Mouse (Mus musculus): ENCODE results near the gene Kifc5b. TPM values are rescaled to one million over a fixed set of nuclear protein-coding genes. Genes with fewer than 3 reads are reported as not detected.

Kifc5b gene
- polyA plus RNA-seq (2016; fragmentation: Nextera tagmentation; extraction: Ambion mirVana): 6.7 and 8.3 TPM in 2 replicates

- no peaks in the 10 kb centered on the region for H3K27me3 ChIP-seq (ENCODE audit: insufficient read depth, poor library complexity, severe bottlenecking)
- peaks cover 7% of the 10 kb centered on the region; the same call in 1 of the 2 replicates for H3K4me1 ChIP-seq
- H3K27ac ChIP-seq: peak within 1 kb of the TSS; percentile 91
- no peaks in the 10 kb centered on the region for H3K9me3 ChIP-seq
- H3K4me3 ChIP-seq: peak within 1 kb of the TSS; percentile 81
- peaks cover 14% of the 10 kb centered on the region for H3K36me3 ChIP-seq
- WGBS: under 1% methylated on average over 66 of the region's 72 CpGs
- peak; percentile 100 for DNase-seq (ENCODE audit: low spot score)
Observed at GRCm38 (mm10) chr17:26916711-26917482, at the start of gene Kifc5b. Gene Kifc5b, plus strand, starts transcription at chr17:26917091.

GRCm38 (mm10) chr17:26868756-26869155 lies 48.1 kb upstream of the Kifc5b start:
- Histone ChIP-seq H3K4me3 (peak overlapping the region; percentile 38), H3K9me3 (no peaks in the 10 kb centered on the region), H3K27ac (peak overlapping the region; percentile 80), H3K4me1 (peaks cover 59% of the 10 kb centered on the region), H3K36me3 (0 out of 2 replicates have a peak, but pooled peaks cover 2% of the 10 kb centered on the region), H3K27me3 (ENCODE audit: insufficient read depth, poor library complexity, severe bottlenecking) (no peaks in the 10 kb centered on the region)
- 20% methylated on average over 5 of the region's 5 CpGs for WGBS
- peak; percentile 93 for DNase-seq (ENCODE audit: low spot score)

- H3K36me3 ChIP-seq: no peaks in the 10 kb centered on the region
- no peak for DNase-seq (ENCODE audit: low spot score)
- H3K4me1 ChIP-seq: peaks cover 46% of the 10 kb centered on the region
- 65% methylated on average over 3 of the region's 3 CpGs for WGBS
- no peaks in the 10 kb centered on the region for H3K9me3 ChIP-seq
- no peak overlapping the region for H3K4me3 ChIP-seq
- H3K27me3 ChIP-seq (ENCODE audit: insufficient read depth, poor library complexity, severe bottlenecking): no peaks in the 10 kb centered on the region
- peak overlapping the region; percentile 59; the same call in 1 of the 2 replicates for H3K27ac ChIP-seq
Observed at GRCm38 (mm10) chr17:26872870-26873269, 44.0 kb upstream of the Kifc5b start.

GRCm38 (mm10) chr17:26873502-26873901 lies 43.4 kb upstream of the Kifc5b start:
- Histone ChIP-seq H3K4me3 (no peak overlapping the region), H3K27ac (peak overlapping the region; percentile 48; the same call in 1 of the 2 replicates), H3K4me1 (peaks cover 44% of the 10 kb centered on the region), H3K36me3 (peaks cover 2% of the 10 kb centered on the region; the same call in 1 of the 2 replicates), H3K9me3 (no peaks in the 10 kb centered on the region), H3K27me3 (ENCODE audit: insufficient read depth, poor library complexity, severe bottlenecking) (no peaks in the 10 kb centered on the region)
- WGBS: 70% methylated on average over 8 of the region's 8 CpGs
- DNase-seq (ENCODE audit: low spot score): no peak

- H3K36me3 ChIP-seq: peaks cover 7% of the 10 kb centered on the region; the same call in 1 of the 2 replicates
- no peaks in the 10 kb centered on the region for H3K9me3 ChIP-seq
- H3K4me1 ChIP-seq: peaks cover 37% of the 10 kb centered on the region
- peak overlapping the region; percentile 69 for H3K27ac ChIP-seq
- H3K27me3 ChIP-seq (ENCODE audit: insufficient read depth, poor library complexity, severe bottlenecking): no peaks in the 10 kb centered on the region
- DNase-seq (ENCODE audit: low spot score): no peak
- H3K4me3 ChIP-seq: no peak overlapping the region
- 65% methylated on average over 11 of the region's 11 CpGs for WGBS
Observed at GRCm38 (mm10) chr17:26874542-26874941, 42.3 kb upstream of the Kifc5b start.

GRCm38 (mm10) chr17:26877927-26878326 lies 39.0 kb upstream of the Kifc5b start:
- no peak overlapping the region; the same call in 1 of the 2 replicates for H3K27ac ChIP-seq
- H3K36me3 ChIP-seq: peaks cover 17% of the 10 kb centered on the region; the same call in 1 of the 2 replicates
- no peaks in the 10 kb centered on the region for H3K9me3 ChIP-seq
- H3K27me3 ChIP-seq (ENCODE audit: insufficient read depth, poor library complexity, severe bottlenecking): no peaks in the 10 kb centered on the region
- DNase-seq (ENCODE audit: low spot score): no peak
- 79% methylated on average over 7 of the region's 7 CpGs for whole genome bisulfite sequencing
- H3K4me1 ChIP-seq: peaks cover 26% of the 10 kb centered on the region
- H3K4me3 ChIP-seq: no peak overlapping the region

- no peak for DNase-seq (ENCODE audit: low spot score)
- 86% methylated on average over 6 of the region's 6 CpGs for WGBS
- Histone ChIP-seq H3K27ac (no peak overlapping the region), H3K9me3 (no peaks in the 10 kb centered on the region), H3K36me3 (peaks cover 17% of the 10 kb centered on the region; the same call in 1 of the 2 replicates), H3K4me1 (peaks cover 26% of the 10 kb centered on the region), H3K4me3 (no peak overlapping the region), H3K27me3 (ENCODE audit: insufficient read depth, poor library complexity, severe bottlenecking) (no peaks in the 10 kb centered on the region)
Observed at GRCm38 (mm10) chr17:26879235-26879634, 37.7 kb upstream of the Kifc5b start.

GRCm38 (mm10) chr17:26882706-26883105 lies 34.2 kb upstream of the Kifc5b start:
- WGBS: 55% methylated on average over 1 of the region's 1 CpGs
- no peak for DNase-seq (ENCODE audit: low spot score)

GRCm38 (mm10) chr17:26883585-26883984 lies 33.3 kb upstream of the Kifc5b start:
- H3K9me3 ChIP-seq: no peaks in the 10 kb centered on the region
- peak overlapping the region; percentile 87 for H3K27ac ChIP-seq
- H3K4me1 ChIP-seq: peaks cover 53% of the 10 kb centered on the region
- peaks cover 14% of the 10 kb centered on the region; the same call in 1 of the 2 replicates for H3K36me3 ChIP-seq
- no peak for DNase-seq (ENCODE audit: low spot score)
- WGBS: 82% methylated on average over 6 of the region's 6 CpGs
- no peaks in the 10 kb centered on the region for H3K27me3 ChIP-seq (ENCODE audit: insufficient read depth, poor library complexity, severe bottlenecking)
- H3K4me3 ChIP-seq: no peak overlapping the region

More at GRCm38 (mm10) chr17:26882706-26883105, 34.2 kb upstream of the Kifc5b start:
- H3K4me3 ChIP-seq: no peak overlapping the region
- H3K27ac ChIP-seq: no peak overlapping the region
- peaks cover 17% of the 10 kb centered on the region; the same call in 1 of the 2 replicates for H3K36me3 ChIP-seq
- H3K27me3 ChIP-seq (ENCODE audit: insufficient read depth, poor library complexity, severe bottlenecking): no peaks in the 10 kb centered on the region
- no peaks in the 10 kb centered on the region for H3K9me3 ChIP-seq
- H3K4me1 ChIP-seq: peaks cover 49% of the 10 kb centered on the region

GRCm38 (mm10) chr17:26884995-26885926 lies 31.6 kb upstream of the Kifc5b start:
- peak overlapping the region; percentile 87 for H3K27ac ChIP-seq
- no peaks in the 10 kb centered on the region for H3K9me3 ChIP-seq
- WGBS: 20% methylated on average over 25 of the region's 25 CpGs
- H3K4me3 ChIP-seq: peak overlapping the region; percentile 53
- H3K27me3 ChIP-seq (ENCODE audit: insufficient read depth, poor library complexity, severe bottlenecking): no peaks in the 10 kb centered on the region
- DNase-seq (ENCODE audit: low spot score): peak; percentile 93
- peaks cover 10% of the 10 kb centered on the region; the same call in 1 of the 2 replicates for H3K36me3 ChIP-seq
- peaks cover 54% of the 10 kb centered on the region for H3K4me1 ChIP-seq

GRCm38 (mm10) chr17:26886047-26886749 lies 30.7 kb upstream of the Kifc5b start:
- DNase-seq (ENCODE audit: low spot score): peak; percentile 95
- peaks cover 54% of the 10 kb centered on the region for H3K4me1 ChIP-seq
- no peaks in the 10 kb centered on the region for H3K9me3 ChIP-seq
- WGBS: 11% methylated on average over 30 of the region's 30 CpGs
- peaks cover 5% of the 10 kb centered on the region; the same call in 1 of the 2 replicates for H3K36me3 ChIP-seq
- H3K27me3 ChIP-seq (ENCODE audit: insufficient read depth, poor library complexity, severe bottlenecking): no peaks in the 10 kb centered on the region
- H3K27ac ChIP-seq: peak overlapping the region; percentile 87
- H3K4me3 ChIP-seq: peak overlapping the region; percentile 53

GRCm38 (mm10) chr17:26887926-26888325 lies 29.0 kb upstream of the Kifc5b start:
- 20% methylated on average over 3 of the region's 3 CpGs for WGBS
- Histone ChIP-seq H3K4me3 (no peak overlapping the region), H3K4me1 (peaks cover 68% of the 10 kb centered on the region), H3K27me3 (ENCODE audit: insufficient read depth, poor library complexity, severe bottlenecking) (no peaks in the 10 kb centered on the region), H3K36me3 (no peaks in the 10 kb centered on the region), H3K27ac (peak overlapping the region; percentile 70), H3K9me3 (no peaks in the 10 kb centered on the region)
- DNase-seq (ENCODE audit: low spot score): no peak
